Mouse (Mus musculus) lung, postnatal 4 days (tissue): ENCODE data around the gene Cops2.

Experiments
- DNase-seq, 2 experiments: peaks; one replicate each; pipeline ENCODE4 v3.0.0; 2021

Cops2 gene

DNA sequence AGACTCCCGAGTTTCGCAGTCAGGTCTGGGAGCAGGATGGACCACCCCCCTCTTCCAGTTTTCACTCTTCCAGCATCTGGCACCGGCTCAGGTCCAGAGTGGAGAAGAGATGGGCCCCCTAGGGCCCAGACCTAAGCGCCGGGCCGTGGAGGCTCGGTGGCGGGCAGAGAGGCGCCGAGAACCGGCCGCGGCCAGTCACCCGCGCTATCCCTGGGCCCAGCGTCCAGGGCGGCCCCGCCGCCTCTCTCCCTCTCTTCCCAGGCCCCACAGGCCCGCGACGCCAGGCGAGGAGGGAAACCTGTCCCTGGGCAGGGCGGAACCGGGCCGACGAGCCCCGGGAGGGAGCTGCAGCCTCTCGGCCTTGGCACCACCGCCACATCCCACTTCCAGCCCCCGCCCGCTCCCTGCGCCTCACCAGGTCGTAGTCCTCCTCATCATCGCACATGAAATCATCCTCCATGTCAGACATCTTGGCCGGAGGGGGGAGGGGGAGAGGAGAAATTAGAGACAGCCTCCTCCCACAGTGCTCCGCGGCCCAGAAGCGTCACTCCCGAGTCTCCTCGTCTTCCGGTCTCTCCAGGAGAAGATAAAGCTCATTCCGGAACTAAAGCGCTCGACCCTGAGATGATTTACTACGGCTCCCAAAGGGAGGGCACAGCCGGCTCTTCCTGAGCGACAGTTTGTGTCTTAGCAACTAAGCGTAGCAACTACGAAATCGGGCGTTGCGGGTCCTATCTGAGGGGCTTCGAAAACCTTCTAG is at the start of gene Cops2, which contains the start of gene Galk2:
Gene Cops2, minus strand, starts transcription at position 619 of the 760 bp plus-strand sequence.
Gene Galk2, plus strand, starts transcription at position 589 of the 760 bp plus-strand sequence.
- DNase-seq: peak; percentile 94 to 95

DNA sequence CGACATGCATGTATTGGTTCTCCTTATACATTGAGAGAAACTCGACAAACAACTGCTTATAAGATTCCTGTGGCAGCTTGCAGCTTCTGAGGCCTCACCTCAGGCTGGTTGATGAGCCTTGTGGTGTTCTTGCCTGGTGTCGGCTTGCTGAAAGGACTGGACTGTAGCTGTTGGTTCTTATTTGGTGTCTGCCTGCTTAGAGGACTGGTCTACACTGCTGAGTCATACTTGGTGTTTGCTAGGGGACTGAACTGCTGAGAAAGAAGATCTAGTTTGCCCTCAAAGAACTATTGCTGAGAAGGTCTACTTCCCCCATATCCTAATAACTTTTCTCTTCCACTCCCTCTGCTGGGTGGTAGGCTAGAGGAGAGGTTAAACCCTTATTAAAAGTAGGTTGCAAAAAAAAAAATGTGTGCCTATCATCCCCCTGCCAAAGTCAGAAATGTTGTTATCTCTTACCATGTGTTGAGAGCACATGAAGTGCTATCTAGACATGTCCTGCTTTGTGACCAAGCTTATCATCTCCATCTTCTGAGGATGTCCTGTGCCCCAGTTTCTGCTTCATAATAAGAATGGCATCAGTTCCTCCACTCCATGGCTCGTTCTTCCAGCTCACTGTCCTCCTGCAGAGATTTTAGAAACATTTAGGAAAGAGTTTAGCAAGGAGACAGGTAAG is 48.8 kb upstream of the Cops2 start:
- no peak for DNase-seq

DNA sequence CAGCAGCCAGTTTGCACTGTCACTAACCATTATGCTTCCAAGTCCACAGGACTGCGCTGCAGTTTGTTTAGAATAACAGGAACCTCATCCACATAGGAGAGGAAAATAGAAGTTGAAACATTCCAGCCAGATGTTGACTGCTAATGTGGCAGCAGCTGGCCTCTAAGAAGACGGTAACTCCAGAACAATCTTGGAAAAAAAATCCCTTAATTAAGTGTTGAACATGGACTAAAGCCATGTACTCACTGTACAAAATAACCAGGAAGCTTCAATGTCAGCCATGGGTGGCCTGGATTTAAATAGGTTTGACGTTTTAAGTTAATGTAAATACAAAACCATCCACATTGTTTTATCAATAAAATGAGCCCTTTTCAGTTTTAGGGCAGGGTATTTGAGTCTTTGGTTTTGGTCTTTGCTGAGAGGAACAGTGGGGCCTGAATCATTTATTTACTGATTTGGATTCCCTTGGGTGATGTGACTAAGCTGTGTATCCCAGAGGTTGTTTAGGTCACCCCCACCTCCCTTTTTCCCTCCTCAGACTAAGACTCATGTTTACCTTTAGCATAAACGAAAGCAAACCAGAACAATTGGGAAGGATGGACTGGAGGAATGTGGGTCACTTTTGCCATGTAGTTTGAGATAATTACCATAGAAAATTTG is 47.6 kb upstream of the Cops2 start:
- no peak for DNase-seq

DNA sequence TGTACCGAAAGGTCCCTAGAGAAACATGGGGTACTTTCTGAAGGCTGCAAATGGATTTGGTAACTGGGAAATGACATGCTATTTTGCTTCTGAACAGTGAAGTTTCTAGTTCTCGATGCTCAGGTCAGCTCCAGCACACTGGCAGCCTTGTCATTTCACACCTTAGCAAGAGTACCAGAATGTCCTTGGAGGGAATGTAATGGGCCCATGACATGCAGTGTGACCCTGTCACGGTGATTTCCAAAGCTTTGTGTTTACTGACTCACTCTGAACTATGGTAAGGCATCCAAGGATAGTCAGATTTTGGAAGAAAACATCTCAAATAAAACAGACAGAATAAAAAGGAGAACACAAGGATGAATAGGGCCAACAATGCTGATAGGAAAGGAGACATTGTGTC is 42.5 kb upstream of the Cops2 start:
- no peak for DNase-seq

DNA sequence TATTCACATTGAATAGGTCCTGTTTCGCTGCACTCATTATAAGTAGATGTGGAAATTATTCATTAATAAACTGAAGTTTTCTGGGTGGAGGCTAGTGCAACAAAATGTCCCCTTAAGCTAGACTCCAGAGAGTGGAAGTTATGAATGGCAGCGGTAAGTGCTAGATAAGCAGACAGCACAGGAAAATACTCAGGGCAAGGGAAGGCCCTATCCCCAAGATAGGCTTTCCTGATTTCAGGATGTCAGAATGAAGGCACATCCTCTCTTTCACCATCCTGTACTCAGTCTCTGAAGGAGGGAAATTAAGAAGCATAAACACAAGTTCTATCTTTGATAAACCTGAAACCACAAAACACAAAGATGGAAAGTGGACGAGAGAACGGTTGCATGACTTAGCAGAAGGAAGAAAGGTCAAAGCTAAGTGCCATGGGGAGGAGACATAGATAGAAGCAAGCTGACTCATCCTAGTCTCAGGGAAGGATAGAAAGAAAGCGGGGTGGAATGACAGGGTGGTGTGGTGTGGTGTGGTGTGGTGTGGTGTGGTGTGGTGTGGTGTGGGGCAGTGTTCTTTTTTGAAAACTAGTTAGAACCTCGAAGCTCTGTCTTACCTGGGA is 42.0 kb upstream of the Cops2 start:
- no peak for DNase-seq

DNA sequence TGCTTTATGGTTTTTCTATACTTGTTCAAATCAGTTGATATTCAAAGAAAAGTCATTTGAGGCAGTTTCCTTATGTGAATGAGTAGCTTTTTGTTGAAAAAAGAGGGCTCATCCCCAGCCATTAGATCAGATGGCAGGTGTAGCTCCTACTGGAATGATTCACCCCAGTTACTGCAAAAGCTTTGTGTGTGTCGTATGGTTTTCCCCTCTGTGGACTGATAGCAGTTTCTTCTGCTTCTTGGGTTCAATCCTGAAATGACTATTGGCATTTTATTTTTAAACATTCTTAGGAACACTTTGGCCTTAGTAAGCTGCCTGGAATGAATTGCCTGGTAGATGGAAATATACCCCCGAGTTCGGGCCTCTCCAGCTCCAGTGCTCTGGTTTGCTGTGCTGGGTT is 37.4 kb upstream of the Cops2 start:
- DNase-seq: no peak

DNA sequence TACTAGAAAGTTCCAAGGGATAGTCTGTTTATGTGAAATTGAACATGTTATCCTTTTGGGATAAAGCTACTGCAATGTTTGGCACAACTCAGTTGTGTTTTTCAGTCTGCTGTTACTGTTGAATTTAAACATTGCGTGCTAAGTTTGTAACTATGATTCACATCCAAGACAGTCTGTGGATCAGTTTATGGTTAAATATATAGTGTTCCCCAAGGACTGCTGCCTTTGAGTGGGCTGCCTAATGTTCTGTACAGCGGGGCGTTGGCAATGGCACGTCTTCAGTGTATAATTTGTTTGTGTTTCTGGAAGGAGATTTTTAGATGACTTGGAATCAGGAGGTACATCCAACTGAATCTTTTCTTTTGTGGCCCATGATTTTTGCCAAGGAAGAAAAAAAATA is 36.2 kb upstream of the Cops2 start:
- DNase-seq: no peak

DNA sequence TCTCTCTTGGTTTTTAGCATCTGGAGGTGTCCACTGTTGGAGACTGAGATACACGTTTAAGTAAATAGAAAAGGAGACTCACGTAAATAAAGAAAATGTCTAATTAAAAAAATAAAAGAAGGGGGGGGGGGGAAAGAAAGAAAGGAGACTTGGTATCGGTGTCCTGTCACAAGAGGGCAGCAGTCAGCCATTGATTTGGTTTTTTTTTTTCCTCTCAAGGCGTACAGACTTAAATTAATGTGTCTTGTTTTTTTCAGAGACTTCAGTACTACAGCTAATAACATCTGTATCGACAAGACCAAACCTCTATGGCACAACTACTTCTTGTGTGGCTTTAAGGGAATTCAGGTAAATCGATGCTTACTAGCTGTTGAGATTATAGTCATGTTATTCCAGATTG is 34.2 kb upstream of the Cops2 start:
- peak in 1 of 2 experiments; percentile 52 for DNase-seq

DNA sequence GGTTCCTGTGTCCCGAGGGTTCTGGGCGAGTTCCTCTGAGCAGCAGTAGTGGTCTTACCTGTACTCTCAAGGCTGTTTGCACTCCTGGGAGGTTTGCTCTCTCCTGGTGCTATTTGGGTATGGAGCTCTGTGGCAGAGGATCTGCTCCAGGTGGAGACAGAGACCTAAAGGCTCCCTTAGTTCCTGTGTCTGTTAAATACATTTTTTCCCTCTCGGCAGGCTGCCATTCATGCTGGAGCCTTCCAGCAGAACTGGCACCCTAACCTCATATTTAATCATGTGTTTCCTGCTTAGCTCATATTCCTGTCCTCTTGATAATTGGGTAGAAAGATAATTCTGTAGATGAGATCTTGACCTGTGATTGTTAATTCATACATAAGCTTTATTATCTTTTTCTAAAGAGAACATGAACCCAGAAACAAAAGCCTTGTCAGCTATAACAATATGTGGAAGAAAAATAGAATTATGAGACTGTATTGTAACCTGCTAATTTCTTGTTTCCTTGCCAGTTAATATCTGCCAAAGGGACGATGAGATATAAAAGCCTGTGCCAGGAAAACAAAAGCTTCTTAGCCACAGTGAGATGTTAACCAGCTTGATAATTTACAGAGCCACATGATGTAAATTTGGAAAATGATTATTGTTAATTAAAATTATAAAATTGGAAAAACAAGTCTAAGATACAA is 27.1 kb upstream of the Cops2 start:
- no peak for DNase-seq

DNA sequence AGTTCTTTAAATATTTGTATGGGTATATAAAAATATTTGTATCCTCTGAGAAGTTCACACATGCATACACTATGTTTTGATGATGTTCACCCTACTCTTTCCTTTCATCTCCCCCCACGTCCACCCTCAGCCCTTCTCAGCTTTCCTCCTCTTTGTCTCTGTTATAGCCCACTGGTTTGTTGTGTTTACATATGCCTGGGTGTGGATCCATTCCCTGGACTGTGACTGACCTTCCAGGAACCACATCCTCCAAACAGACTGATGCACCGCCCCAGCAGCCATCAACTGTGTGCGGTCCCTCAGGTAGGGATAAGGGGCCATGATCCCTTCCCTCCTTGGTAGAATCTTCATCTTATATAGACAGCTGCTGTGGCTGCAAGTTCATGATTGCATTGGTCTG is 11.2 kb upstream of the Cops2 start:
- no peak for DNase-seq

DNA sequence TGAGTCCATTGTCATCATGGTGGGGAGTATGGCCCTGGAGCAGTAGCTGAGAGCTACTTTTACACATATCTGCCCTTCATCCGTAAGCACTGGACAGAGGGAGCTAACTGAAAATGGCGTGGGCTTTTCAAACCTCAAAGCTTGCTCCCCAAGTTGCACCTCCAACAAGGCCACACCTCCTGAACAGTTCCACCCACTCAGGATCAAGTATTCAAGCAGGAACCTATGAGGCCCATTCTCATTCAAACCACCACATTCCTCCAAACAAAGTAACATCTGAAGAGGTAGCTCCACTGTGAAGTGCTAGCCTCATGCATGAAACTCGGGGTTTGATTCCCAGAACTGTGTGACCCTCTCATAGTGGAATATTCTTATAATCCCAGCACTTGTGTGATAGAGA is 9.4 kb upstream of the Cops2 start:
- DNase-seq: no peak

DNA sequence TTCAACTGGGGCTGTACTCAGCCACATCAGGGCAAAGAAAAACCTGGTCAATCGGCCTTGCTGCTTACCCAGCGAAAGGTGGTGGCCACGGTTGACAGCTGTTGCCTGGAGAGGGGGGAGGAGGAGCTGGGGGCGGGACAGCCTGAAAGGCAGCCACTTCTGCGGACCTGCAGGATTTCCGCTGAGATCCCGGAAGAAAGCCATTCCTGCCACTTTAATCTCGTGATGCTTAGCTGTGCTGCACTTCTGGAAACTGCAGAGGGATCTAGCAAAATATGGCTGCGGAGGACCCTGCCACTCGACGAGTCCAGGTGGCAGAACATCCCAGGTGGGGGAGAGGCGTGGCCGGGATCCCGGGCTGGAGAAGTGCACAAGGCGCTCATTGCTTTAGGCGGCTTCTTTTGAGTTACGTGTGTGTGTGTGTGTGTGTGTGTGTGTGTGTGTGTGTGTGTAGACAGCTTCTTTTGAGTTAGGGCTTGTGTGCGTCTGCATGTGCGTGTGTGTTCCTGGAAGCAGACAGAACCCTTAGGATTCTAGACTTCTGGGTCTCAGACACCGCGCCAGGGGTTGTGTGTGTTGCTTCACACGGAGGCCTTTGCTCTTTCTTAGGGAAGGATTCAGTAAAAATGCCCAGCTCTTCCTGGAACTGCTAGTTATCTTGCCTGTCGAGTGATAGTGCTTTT is 7.3 kb upstream of the Cops2 start:
- DNase-seq: peak; percentile 80 to 82

DNA sequence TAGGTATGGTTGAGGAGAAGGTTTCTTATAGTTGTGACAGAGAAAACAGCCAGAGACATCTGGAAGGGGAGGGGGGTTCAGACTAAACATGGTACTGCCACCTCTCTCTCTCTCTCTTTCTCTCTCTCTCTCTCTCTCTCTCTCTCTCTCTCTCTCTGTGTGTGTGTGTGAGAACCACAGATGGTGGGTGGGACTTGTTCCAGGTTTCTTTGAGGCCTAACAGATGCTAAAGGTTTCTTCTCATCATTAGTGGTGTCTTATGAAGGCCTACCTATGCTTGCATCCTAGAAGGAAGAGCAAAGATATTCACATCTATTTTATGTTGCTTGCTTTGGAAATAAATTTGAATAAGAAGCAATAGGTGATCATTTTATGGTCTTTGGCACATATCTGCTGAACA is 6.6 kb upstream of the Cops2 start:
- DNase-seq: no peak

DNA sequence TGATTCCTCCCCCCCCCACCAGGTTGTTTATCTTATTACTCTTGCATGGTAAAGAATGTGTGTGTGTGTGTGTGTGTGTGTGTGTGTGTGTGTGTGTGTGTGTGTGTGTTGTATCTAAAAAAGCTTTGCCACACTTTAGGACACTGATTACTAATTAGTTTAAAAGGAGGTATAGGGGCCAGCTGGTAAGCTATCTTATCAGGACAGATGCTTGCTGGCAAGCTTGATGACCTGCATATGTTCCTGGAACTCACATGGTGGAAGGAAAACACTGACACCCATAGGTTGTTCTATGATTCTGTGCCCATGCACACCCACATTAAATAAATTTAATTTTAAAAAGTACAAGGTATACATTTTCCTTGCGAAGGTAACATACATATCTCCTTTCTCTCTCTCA is 5.6 kb upstream of the Cops2 start:
- DNase-seq: no peak

DNA sequence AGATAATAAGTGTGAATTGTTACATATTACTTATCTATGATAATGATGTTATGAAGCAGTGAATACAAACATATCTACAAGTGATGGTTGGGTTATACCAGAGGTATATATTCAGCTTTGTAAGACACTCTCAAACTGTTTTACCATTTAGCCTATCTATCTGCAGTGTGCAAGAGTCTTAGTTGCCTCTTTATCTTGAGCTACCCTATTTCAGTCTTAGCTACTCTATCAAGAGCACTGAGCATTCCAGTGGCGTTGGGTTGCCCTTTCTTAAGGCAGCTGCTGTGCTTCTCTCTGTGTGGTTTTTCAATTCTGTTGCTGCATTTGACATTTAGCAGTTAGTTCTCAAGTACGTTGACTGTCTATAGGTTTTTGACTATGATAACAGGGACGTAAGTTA is 4.9 kb upstream of the Cops2 start:
- no peak for DNase-seq

DNA sequence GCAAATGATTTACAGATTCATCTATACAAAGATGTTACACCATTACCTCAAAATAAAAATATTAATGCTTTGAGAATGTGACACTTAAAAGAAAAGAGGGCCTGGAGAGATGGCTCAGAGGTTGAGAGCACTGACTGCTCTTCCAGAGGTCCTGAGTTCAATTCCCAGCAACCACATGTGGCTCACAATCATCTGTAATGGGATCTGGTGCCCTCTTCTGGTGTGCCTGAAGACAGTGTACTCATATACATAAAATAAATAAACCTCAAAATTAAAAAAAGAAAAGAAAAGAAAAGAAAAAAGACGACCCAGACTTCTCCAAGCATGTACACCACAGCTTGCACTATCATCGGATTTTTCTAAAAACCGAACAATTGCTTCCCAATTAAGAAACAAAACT is 1.2 kb downstream of the Cops2 start:
- DNase-seq: no peak

DNA sequence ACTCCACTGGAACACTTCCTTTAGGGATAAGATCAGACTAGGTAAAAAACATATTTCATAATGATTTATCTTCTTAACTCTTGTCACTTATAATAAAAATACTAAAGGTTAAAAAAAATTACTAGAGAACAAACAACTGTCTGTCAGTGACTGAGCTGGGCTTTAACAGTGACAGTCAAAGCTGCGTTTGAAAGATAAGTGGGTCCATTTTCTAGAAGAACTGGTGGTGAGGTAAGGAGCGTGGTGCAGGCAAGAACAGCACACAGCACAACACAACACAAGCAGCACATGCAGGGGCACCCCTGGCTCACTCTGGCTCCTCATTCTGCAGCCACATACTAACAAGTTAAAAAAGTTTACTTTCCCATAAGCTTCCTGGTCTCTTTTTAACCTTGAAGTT is 7.7 kb downstream of the Cops2 start:
- no peak for DNase-seq

DNA sequence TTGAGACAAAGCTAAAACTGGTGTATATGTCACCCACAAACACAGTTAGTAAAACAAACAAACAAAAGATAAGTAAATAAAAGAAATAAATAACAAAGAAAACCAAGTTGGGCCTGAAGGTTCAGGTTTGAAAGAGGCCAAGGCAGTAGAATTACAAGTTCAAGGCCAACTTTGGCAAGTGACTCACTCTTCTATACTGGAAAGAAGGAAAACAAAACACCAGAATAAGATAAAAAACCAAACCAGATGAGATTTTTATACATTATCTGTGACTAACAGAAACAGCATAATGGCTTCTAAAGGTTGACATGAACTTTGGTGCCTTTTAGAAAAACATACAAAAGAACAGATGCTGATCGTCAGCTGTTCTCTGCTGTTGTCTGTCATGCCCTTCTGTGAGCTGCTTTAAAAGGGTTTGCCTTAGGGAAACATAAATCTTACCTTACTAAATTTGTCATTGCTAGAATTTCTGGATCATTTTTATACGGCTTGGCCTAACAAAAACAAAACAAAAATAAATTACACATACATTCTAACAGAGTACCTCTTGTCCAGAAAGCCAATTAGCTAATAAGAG is 20.1 kb downstream of the Cops2 start:
- no peak for DNase-seq

DNA sequence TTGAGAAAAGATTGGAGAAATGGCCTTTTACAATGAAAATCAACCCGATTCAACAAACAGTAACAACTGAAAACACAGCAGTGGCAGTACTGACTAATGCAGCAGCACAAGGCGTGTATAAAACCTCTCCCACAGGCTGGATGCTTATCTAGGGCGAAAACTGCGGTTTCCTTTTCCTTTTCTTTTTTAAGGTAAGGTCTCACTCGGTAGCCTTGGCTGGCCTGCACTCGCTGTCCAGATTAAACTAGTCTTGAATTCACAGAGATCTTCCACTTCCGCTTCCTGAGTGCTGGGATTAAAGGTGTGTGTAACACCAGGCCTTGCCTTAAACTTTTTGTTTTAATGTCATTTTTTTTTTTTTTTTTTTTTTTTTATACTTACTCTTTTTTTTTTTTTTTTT is 20.8 kb downstream of the Cops2 start:
- no peak for DNase-seq

DNA sequence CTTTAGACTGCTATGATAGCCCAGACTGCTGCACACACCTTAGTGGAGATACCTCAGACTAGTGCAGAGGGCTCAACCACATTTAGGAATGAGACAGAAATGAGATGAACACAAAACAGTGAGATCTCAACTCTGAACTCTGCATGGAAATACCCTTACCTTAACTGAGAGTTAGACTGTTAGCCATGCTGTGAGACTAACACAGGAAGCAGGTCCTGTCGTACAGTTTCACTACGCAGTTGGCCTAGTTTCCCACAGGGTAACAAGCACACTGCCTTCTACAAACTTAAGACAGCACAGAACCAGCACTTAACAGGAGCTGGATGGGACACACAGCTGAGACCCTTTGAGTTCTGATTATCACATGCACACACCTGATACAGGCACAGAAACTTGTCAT is 29.0 kb downstream of the Cops2 start:
- DNase-seq: no peak

DNA sequence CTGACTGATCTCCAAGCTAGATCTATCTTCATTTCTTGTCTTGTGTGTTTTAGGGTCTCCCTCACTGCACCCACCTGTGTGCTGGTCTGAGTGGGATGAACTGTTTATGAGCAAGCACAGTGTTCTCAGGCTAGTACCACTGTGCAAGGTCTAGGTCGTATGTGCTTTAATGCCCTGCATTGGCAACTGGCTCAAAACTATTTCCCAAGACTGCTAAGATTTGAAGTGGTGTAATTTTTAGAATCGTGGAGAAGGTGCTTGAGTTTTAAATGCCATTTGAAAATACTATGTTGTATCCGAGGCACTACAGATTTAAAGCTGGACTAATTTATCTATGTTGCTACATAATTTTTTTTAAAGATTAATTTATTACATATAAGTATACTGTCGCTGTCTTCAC is 31.0 kb downstream of the Cops2 start:
- DNase-seq: no peak

DNA sequence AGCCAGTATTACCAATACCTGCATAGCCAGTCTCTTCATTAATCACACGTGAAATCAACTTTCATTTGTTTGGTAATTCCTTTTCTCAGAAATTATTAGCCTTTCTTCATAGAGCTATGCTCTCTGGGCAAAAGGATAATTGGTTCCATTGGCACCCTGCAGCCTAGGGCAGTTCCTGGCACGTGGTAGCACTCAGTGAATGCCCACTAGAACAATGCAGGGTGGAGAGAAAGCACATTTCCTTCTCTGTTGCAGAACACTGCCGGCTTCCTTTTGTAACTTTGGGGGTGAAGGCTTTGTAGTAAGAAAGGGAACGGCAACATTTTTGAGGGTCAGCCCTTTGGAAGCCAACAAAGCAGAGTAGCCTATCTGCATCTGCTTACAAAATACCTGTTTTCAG is 32.7 kb downstream of the Cops2 start:
- peak in 1 of 2 experiments; percentile 13 for DNase-seq
